Mouse (Mus musculus) thymus, postnatal 25 days (tissue): ENCODE measurements around the gene Gm20388.
A peak's percentile ranks its signal among the peaks of the same experiment; 100 is the strongest.

ENCODE experiments used
- DNase-seq: peaks from one replicate; pipeline ENCODE4 v3.0.0; 2022

The Gm20388 gene

DNA sequence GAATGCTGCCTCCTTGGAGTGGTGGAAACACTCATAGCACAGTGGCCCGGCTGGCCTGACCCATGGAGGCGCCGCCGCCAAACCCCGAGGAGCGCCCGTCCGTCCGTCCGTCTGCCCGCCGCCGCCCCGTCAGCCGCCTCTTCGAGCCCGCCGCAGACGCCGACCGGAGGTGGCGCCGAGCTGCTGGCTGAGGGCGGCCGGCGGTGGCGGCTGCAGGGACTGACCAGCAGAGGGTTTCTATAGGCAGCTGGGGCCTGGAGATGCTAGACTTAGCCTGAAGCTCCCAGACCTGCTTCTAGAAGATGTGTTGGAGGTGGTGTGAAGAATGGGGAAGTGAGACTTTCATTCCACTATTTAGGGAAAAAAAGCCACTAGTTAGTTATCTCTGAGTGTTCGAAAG lies 2063.3 kb downstream of the Gm20388 start:
- DNase-seq = no peak

DNA sequence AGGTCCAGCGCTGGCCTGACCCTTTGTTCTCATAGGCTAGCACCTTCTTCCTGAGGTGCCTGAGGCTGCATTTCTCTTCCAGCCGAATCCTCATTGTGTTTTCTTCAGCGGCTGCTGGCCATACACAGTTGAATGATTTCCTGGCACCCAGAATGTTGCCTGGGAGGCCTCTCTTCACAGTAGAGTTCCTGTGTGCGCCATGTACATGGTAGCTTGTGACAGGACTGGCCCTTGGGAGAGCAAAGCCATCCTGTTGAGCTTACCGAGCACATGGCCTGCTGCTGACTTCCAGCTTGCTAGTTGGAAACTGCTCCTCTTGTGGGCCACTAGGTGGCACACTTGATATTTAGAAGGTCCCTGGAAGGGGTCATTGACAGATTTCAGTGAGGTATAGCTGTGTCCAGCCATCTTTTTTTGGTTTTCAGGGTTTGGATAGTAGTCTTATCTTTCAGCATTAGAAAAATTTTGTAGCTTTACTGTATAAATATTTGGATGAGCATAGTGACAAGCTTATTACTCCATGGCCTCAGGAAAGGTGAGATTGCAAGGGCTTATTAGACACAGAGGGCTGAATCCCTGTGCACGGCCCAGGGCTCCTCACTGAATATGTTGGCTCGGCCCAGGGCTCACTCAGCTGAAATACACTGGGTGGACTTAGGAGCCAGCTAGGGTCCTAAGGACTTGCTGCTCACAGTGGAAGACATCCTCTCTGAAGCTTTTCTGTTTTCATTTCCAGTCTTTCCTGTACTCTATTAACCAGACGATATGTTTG lies 2067.4 kb downstream of the Gm20388 start:
- DNase-seq = no peak

DNA sequence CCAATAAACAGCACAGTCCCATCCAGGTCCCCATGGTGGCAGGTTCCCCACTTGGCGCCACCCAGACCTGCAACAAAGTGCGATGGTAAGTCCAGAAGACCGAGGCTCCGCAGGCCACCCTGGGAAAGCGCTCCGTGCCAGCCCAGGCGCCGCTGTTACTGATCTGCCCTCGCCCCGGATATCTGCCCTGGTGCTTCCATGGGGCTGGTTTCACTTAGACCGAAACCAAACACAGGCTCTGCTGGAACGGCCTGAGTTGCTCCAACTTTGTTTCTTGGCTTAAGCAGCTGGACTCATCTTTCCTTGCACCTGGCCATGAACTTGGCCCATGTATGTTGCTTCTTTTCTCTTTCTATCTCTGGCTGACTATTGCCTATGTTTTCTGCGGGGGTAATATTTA lies 2068.0 kb downstream of the Gm20388 start:
- DNase-seq = no peak

DNA sequence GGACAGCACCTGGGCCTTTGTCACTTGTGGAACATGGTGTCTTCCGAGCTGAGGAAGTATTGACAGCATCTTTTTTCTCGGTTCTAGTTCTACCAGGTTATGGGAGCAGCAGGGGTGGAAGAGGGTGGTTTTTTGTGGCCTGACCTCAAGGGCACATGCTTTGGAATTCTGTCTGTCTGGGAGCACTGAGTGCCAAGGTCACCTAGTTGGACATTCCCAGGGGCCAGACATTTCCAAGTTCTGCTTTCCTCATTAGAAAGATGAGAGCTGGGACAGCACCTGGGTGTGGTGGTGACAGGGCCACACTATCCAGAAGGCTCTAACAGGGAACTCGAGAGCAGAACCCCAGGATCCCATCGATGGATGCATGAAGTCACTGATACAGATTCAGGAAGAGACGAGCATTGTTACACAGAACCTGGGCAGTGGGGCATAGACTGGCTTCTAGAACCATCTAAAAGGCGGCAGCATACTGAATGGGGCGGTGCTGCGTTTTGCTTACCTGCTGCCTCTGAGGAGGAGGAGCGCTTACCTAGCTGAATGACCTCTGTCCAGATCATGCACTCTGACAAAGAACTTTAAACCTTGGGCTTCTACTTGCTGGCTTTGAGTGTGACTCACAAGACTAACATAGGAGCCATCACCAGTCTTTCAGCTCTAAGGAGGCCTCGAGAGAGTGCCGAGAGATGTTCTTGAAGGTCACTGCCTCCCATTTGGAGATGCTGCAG lies 2070.3 kb downstream of the Gm20388 start:
- no peak for DNase-seq

DNA sequence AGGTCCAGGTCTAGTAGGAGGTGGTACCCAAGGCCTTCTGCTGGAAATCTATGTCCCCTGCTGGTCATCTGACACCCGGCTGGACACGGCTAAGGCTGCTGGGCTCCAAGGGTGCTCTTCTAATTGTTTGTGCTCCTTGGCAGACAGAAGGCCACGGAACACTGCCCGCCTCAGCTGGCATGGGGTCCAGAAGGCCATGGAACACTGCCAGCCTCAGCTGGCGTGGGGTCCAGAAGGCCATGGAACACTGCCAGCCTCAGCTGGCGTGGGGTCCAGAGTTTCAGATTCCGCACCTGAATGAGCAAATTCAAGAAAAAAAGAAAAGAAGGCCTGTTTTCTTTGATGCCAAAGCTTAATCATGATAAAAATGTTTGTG lies 2070.9 kb downstream of the Gm20388 start:
- DNase-seq = no peak

DNA sequence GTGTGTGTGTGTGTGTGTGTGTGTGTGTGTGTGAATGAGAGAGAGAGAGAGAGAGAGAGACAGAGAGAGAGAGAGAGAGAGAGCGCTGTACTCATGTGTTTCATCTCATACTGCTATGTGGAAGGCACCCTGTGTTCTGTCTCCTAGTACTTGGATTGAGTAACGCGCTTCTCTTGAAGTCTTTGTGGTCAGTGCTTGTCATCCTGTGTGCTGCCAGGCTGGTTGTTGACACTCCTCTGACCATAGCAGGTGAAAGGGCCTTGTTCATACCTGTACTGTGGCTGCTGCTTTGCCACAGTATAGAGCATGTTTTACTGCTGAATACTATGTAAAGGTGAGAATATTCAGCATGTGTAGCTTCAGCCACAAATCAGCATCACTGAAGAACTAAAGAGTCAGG lies 2075.0 kb downstream of the Gm20388 start:
- DNase-seq = no peak

DNA sequence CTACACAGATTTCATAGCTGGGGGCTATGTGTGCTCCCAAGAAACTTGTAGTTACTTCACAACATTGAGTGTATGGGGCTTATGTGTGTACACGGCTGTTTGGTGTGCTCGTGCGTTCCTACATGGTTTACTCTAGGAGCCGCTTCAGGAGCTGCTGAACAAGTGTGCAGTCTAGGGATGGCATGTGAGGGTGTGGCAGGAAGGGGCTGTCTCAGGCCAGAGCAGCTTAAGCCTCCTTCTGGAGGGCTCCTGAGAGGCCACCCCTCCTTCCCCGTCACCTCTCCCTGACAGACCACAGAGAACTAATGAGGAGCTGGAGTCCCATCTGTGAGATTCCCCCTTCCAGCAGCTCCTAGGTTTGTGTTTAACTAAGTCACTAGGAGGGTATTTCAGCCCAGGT lies 2077.3 kb downstream of the Gm20388 start:
- DNase-seq = no peak

DNA sequence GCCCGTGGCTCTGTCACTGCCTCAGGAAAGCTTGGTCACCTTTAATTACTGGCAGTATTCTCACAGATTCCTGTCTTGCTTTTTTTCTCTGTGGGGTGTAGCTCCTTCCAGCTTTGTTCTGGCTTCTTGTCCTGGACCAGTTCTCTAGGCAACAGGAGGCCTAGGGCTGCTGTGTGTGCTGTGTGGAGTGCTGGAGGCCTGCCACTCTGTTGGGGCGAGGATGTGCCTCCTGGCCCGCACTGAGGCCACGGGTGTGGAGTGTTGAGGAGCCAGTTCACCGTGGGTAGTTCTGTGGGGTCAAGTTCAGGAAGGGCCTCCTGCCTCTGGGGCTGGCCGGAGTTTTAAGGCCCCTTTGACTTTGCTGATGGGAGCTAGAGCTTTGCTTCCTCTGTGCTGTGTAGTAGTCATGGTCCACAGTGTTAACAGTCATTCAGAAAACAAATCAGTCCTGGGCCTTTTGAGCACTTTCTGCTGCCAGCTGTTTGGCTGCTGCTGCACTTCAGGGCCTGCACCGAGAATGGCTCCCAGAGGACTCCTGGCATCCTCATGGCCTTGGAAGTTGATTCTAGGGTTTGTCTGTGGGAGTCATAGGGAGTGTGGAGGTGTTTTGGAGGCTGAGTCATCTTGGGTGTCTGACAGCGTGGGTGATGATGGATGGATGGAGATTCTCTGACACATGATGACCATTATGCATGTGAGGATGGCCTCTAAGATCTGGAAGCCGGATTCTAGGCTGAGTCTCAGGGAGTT lies 2080.0 kb downstream of the Gm20388 start:
- no peak for DNase-seq

DNA sequence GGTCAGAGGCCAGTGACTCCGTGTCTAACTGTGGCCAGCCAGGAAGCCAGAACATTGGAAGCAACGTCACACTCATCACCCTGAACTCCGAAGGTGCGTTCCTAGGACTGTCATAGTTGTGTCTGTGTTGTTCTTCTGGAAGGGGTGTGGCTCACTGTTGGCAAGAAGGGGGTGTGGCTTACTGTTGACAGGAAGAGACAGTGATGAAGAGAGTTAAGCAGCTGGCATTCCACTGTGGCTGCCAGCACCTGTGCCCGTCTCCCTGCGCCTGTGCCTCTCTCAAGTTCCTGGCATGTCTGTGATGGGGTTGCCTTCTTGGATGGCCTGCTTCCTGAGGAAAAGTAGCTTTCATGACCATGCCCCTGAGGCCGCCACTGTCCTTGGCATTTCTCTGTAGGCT lies 2081.0 kb downstream of the Gm20388 start:
- no peak for DNase-seq

DNA sequence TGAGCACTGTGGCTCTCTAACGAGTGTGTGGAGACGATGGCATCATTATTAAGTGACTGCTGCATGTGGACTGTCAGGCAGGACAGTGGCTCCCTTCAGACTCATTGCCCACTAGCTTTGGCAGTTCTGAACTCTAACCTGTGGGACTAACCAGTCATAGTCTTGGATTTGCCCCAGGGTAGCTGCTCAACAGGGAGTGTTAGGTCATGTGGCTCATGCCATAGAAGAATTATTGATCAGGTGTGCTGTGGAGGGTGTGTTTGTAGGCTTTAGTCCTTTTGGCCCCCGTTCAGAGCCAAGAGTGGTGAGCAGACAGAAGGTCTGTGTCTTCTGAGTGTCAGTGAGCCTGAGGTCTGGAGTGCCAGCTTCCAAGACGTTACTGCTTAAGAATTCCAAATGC lies 2082.3 kb downstream of the Gm20388 start:
- no peak for DNase-seq

DNA sequence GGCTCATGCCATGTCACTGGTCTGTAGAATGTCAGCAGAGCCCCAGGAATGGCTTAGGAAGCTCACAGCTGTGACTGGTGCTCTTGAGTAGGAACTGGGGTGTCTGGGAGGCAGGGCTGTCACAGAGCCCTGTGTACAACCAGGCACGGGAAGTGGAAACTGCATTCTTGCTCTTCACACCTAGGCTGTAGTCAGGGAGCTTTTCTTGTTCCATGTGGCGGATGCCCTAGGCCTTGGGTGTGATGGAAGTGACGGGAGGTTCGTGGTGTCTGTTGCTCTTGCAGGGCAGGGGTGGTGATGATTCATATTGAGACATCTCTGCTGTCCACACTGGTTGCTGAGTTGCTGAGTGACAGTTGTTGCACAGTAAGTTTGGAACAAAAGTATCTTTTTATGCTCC lies 2084.5 kb downstream of the Gm20388 start:
- no peak for DNase-seq

DNA sequence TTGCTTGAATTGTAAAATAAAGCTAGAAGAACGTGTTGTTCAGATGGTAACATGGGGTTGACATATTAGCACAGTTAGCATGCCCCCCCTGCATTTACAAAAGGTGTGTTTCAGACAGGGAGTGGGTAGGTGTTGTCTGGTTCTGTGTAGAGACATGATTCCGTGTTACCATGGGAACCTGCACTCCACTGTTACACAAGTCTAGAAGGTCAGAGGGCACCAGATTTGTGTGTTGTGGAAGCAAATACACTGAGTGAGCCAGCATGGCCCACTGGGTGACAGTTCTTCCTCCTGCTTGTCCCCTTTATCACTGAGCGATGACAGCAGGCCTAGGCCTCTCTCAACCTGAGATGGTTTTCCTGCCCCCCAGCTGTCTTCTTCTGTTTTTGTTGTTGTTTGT lies 2085.3 kb downstream of the Gm20388 start:
- no peak for DNase-seq

DNA sequence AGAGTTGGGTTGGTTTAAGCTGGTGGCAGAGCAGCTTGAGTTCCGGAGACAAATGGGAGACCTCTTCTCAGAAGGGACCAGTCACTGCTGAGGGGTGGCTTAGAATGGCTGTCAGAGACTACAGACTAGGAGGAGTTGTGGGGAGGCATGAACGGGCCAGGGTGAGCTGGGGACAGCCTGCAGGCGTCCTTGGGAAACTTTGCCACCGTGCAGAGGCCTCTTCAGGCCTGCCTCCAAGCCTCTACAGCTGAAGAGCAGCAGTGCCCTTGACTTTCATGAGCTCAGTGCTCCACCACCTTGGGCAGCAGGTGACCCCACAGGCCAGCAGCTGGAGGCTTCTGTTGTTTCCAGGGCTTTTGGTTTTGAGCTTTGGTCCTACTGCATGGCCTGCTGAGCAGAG lies 2088.0 kb downstream of the Gm20388 start:
- DNase-seq = no peak

DNA sequence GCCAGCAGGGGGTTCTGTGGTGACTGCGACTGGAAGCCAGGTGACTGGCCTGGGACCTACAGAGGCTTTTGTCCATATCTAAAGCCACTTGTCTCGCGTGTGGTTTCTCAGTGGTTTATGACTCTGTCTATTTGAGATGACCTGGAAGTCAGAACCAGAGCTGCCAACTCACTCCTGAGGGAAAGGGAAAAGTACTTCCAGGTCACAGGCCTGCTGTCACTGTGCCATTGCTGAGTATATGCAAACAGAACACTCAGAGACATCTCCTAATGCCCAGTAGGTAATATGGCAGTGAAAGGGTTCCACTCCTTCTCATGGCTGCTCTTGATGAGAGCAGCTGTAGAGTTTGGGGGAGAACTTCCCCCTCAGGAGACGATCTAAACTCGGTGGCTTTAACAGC lies 2088.6 kb downstream of the Gm20388 start:
- DNase-seq = no peak

DNA sequence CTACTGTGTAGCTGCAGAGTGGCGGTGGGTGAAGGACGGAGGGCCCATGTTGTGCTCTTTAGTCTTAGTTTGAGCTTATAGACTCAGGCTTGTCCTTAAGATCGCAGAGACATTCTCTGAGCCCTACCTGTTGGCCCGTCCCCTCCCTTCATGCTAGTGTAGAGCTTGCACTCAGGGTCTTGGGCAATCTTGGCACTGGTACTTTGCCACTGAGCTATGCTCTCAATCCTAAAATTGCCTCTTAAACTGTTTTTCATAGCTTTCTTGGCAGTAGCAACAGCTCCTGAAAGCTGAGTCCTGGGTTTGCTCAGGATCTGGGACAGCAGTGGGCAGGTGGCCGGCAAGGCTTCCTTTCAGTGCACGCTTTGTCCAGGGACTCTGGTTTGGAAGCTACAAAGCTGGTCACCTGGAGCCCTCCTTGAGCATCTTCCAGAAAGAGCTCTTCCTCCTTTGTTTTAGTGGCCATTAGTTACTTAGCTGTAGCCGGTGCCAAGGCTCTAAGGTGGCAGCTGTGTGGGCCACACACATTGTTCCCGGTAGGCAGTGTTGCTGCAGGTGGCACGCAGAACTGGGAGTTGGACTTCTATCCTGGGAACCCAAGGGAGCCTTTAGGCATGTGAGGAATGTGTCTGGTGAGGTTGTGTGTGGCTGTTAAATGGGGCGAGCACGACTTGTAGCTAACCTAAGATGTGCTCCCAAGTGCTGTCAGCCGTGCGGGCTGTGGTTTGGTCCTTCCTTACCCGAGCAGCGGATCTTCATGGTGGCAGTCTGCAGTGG lies 2090.9 kb downstream of the Gm20388 start:
- DNase-seq = no peak

DNA sequence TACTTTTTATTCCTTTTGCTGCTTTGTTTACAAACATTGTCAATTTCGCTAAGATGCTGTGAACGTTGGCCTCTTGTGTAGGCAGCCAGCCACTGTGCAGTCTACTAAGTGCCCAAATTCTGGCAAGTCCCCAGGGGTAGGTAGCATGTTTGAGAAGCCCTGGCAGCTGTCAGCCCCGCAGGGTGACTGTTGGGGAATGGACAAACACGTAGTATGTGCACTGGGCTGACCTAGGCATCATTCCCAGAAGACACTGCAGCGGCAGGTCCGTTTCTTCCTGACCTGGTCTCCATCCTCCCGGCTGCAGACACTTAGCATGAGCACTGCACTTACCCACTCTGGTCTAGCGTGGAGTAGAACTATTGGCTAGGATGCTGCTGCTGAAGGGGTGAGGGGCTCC lies 2093.0 kb downstream of the Gm20388 start:
- DNase-seq = no peak

DNA sequence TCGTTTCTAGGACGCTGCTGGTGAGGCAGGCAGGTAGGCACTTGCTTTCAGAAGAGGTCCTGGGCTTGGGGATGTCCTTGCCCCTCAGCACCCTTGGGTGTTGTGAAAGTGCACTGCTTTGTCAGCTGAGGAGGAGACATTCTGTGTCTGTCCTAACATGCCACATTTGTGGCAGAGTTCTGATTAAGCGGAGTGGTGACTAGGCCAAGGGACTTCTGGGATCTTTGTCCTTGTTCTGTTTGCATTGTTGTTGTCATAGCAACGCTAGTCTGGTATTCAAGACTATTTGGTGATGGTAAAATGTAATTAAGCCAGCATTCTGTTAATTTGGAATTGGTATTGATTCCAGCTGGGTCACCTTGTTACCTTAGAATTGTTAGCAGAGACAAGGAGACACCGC lies 2093.5 kb downstream of the Gm20388 start:
- no peak for DNase-seq

DNA sequence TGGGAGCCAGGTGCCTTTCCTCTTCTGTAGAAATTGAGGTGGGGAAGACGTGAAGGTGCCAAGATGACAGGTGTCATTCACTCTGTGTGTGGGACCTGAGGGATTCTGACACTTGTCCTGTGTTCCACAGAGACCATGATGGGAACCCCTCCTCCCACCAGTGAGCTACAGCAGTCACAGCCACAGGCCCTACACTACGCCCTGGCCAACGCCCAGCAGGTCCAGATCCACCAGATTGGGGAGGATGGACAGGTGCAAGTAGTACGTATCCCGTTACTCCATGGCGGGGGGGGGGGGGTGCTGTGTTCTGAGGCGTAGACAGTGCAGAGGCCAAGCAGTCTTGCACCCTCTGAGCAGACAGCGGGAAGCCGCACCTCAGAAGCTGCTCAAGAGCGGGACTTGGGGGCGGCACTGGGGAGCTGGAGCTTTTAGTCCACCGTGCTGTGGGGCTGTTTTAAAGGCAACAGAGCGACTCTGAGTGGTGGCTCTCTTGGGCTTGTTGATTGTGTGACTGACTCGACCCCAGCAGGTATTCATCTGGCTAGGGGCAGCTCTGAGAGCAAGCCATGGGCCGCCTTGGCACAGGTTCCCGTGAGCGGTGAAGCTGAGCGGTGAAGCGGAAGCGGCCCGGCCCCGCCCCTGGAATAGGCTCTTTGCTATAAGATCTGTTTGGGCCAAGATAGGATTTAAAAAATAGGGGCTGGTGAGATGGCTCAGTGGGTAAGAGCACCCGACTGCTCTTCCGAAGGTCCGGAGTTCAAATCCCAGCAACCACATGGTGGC lies 2095.0 kb downstream of the Gm20388 start:
- DNase-seq = no peak

DNA sequence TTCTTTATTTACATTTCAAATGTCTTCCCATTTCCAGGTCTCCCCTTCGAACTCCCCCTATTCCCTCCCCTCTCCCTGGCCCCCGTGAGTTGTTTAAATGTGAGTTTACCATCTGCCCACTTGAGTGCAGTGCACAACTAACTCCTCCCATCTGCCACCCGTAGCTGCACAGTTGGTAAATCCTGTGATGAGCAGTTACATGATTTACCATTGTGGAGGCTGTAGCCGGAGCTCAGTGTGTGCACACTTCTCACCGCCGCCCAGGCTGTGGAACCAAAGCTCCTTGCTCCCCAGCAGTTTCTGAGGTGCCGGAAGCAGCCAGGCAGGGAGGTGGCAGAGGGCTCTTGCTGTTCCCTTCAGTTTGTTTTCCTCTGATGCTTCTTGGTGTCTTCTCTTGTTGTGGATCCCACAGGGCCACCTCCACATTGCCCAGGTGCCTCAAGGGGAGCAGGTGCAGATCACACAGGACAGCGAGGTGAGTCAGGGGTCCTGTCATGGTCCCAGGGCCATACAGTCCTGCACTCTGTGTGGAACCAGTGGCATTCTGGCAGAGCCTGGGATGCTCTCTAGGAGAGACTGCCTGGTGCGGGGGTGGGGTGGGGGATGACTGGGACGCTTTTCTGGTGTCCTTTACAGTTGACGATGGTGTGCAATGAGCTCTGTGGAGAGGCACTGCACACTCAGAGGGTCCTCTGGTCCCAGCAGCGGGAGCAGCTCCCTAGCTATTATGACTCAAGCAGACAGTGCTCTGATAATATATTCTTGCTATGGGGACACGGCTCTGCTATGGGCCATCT lies 2096.2 kb downstream of the Gm20388 start:
- DNase-seq = no peak

DNA sequence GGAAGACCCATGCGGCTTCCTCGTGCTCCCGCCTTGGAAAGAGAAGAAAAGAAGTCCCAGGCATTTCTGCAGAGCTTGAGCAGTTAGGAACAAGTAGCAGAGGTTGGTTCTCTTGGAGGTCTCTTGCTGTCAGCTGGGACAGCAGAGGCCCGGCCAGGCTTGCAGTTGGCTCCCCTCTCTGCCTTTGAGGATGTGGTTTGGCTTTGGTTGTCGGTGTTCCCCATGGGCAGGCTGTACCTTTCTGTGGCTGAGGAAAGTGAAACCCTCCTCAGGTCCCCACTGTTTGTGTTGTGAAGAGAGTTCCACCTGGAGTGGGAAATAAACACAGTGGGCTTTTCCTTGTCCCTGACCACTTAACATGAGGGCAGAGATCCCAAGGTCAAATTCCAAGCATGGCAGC lies 2097.8 kb downstream of the Gm20388 start:
- DNase-seq = peak; percentile 6

DNA sequence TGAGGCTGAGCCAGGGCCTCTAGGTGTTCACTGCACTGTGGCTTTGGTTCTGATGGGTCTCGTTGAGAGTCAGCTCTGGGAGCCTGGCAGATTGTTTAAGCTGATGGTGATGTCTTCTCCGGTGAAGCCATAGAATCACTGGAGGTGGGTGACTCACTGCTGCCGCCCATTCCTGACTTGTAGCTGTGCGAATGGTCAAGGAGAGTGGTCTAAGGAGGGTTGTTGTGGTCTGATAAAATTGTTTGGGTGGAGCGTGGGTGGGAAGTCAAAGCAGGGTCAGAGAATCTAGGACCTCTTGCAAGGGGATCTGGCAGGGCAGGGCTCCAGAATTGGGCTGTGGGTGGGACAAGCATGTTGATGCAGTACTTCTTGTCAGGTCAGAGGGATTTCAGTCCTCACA lies 2100.0 kb downstream of the Gm20388 start:
- DNase-seq = no peak
